Mouse (Mus musculus): ENCODE measurements around the gene Fbxo40.

Fbxo40 gene

GRCm38 (mm10) chr16:36989999-36990625 lies at the start of gene Fbxo40:
Fbxo40 (minus strand) TSS chr16:36990467.
- no peak for DNase-seq

GRCm38 (mm10) chr16:37034751-37035150 lies 44.5 kb upstream of the Fbxo40 start:
- no peak for DNase-seq

DNA sequence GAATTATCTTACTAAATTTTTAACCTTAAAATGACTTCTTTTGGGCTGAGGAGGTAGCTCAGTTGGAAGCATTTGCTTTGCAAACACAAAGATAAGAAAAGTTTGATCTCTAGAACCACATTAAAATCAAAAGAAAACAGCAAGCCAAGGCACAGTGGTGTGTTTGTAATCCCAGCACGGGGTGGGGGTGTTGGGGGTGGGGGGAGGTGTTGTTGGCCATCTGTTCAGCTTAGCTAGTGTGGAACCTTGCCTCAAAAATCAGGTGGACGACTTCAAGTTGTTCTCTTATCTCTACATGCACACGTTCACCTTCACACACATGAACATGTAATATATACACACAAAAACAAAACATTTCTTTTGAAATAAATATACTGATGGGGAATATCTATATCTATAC lies 41.7 kb upstream of the Fbxo40 start:
- DNase-seq = no peak

GRCm38 (mm10) chr16:37027581-37027980 lies 37.3 kb upstream of the Fbxo40 start:
- DNase-seq = no peak

GRCm38 (mm10) chr16:37012336-37012735 lies 22.1 kb upstream of the Fbxo40 start:
- no peak for DNase-seq

- no peak for DNase-seq
Measured at GRCm38 (mm10) chr16:37011922-37012289, 21.6 kb upstream of the Fbxo40 start.

- peak; percentile 95 for DNase-seq
Measured at GRCm38 (mm10) chr16:37011061-37011921, 21.0 kb upstream of the Fbxo40 start, which contains the start of gene Polq. Polq (plus strand) TSS chr16:37011786.

DNA sequence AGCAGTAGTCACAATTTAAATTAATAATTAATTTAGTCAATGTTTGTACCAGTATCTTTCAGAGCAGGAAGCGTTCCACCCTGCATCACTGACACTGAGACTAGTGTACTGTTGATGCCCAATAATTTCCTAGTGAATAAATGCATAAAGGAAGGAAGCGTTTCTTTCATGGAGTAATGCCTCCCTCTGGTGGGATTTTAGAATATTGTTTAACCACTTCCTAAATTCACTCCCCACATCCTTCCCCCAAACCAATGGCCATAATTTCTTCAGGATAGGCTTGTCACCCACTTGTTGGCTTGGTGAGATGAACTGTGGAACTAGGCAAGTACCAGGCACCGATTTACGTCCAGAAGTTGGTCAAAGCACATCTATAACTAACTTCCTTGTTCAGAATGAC lies 20.1 kb upstream of the Fbxo40 start:
- DNase-seq = peak; percentile 30

DNA sequence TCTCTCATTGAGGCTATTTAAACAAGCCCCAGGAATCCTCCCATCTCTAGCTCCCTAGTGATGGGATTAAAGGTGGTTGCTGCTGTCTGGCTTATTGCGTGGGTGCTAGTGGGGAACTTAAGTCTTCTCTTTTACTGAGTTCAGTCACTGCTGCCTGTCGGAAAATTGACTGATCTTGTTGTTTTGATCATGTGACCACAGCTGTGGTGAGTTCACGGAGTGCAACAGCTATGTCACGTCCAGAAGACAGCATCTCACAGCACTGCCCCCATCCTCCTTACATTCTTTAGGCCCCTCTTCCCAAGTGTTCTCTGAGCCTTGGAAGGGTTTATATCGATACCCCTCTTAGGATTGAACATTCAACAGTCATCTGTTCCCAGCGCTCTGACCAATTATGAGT lies 19.0 kb upstream of the Fbxo40 start:
- no peak for DNase-seq

DNA sequence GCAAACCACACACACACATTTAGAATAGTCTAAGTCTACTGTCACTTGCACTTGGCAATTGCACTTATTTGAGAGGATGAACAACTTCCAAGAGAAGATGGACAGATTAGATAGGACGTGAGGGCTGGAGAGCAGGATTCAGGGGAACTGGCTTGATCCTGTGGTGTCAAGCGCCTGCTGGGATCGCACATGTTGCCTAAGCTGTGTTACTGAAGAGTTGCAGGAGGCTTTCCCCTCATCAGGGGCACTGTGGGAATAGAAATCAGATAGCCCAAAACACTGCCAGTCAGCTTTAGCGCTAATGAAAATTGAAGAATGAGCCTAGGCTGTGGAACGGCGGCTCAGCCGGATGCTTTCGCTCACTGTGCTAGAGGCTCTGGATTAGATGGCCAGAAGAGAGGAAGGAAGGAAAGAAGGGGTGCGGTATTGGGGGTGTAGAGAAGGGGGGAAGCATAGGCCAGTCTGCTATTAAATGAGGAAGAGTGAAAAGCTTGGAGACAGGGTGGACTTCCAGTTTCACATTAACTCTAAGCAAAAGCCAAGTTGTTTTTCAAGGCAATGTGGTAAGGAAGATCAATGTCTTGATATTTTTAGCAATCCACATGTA lies 9.2 kb upstream of the Fbxo40 start:
- DNase-seq = no peak

DNA sequence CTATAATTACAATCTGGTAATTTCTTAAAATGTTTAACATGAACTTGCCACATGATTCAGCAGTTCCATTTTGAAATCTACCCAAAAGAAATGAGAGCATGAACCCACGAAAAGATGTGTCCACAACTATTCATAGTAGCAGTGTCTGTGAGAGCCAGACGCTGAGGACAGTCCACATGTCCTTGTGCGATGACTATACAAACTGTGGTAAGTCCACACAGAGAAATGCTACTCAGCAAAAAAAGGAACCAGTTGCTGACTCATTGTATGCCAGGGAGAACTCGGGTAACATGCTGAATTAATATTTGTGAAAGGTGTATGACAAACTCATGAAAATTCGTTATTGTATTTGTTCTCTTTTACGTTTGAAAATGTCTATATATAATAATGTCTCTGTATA lies 7.4 kb upstream of the Fbxo40 start:
- DNase-seq = no peak

DNA sequence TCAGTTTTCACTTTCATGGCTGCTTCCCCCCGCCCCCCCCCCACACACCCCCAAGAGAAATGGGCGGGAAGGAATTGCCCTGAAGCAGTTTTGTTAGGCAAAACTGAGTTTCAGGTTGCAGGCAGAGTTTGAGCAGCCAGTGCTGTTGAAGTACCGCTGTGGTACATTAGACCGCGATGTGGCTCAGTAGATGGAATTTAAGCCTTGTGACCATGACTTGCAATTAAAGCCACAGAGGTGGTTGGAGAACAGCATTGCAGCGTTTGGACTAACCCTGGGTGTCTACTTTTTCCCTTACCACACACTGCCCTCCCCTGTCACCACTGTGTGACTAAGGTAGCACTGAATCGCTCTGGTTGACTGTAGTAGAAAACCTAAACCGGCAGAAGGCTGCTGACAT lies 774 bp downstream of the Fbxo40 start:
- DNase-seq = no peak

DNA sequence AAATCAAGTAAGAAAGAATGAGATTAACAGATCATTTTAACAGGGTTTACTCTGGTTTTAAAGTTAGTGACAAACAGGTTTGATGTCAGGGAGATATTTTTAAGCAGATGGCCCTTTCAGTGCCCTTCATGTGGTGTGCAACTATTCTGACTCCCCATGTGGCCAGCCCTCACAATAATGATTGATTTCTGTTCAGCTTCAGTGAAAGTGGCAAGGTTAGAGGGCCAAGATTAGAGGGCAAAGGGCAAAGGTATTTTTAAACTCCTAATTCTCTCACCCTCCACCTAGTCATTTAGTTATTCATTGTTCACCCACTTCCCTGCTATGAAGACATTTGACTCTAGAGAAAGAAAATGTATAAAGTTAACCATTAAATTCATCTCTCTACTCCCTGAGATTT lies 2.2 kb downstream of the Fbxo40 start:
- DNase-seq = no peak

- DNase-seq = no peak
Measured at GRCm38 (mm10) chr16:36987399-36987798, 2.9 kb downstream of the Fbxo40 start.

- DNase-seq = no peak
Measured at GRCm38 (mm10) chr16:36985636-36986042, 4.6 kb downstream of the Fbxo40 start.

- no peak for DNase-seq
Measured at GRCm38 (mm10) chr16:36983796-36984195, 6.5 kb downstream of the Fbxo40 start.

DNA sequence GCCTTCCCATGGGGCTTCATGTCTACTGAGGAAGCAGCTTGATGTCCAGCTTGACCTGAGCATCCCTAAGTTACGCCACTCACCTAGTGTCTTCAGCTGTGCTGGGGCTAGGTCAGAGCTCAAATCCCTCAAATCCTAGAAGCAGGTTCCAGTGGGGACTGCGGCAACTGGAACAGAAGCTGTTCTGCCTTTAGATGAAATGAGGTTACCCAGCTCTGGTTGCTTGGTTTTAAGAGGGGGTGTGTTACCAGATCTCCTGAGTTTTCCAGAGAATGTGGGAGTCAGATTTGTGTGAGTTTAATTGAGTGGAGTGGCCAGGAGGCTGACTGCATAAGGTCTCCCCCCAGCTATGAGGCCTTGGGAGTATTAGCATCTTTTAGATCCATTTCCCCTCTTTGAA lies 11.1 kb downstream of the Fbxo40 start:
- no peak for DNase-seq

- DNase-seq = no peak
Measured at GRCm38 (mm10) chr16:36963415-36963814, 26.9 kb downstream of the Fbxo40 start.

DNA sequence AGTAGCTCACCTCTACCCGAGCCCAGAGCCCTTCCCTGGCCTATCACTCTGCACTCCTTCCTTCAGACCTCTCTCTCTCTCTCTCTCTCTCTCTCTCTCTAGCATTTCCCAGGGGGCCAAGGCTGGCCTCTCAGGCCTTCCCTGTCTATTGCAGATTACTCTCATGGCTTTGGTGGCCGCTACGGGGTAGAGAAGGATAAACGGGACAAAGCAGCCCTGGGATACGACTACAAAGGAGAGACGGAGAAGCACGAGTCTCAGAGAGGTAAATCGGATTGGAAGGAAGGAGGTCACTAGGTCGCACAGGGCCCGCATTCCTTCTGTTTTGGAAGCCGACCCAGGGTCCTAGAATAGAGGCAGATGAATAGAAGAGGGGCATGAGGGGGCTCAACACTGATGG lies 35.2 kb downstream of the Fbxo40 start:
- no peak for DNase-seq

GRCm38 (mm10) chr16:36951029-36951428 lies 39.2 kb downstream of the Fbxo40 start:
- no peak for DNase-seq

DNA sequence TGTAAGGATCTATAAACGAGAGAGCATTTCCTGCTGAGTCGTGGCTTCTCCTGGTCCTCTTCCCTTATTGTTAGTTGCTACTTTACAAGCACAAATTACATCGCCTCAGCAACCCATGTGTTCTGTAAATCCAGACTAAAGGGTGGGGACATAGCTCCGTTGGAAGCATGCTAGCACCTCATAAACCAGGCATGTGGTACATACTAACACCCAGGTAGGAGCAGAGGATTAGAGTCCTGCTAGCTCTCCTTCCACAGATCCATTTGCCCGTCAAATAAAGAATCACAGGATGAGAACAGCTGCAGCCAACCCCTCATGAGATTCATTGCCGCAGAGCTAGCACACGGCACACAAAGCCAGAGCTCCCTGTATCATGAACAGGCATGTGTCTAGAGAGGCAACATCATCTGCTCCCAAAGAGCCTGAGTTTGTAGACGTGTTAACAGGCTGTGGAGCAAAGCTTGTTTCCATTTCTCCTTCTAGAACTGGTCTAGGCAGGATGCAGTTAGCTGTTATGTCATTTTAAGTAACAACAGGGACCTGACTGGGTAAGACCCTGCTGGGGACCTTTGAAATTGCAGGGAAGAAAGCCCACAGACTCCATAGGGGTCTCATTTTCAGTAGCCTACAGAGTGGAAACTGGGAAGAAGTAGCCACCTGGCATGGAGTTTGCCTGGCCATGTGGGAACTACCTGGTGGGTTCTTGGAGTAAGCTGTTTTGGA lies 40.5 kb downstream of the Fbxo40 start:
- no peak for DNase-seq

DNA sequence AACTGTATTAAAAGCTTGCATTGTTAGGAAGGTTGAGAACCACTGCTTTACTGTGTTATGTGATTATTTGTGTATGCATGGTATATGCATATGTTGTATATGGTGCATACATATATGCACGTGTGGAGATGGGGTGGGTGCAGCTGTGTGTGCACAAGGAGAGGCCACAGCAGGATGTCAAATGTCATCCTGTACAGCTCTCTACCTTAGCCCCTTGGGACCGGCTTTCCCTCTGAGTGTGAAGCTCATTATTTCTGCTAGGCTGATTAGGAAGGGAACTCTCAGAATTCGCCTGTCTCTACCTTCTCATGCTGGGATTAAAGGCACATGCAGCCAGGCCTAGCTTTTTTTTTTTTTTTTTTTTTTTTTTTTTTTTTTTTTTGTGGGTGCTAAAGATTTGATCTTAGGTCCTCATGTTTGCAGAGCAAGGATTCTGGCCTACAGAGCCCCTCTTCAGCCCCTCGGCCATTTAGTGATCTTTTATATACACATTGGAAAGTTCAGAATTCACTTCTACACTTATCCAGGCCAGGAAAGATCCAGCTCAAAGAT lies 42.5 kb downstream of the Fbxo40 start:
- DNase-seq = no peak
